Mouse (Mus musculus) macrophage (primary cell): Measurements from ENCODE around the gene Ccdc93. TPM values are rescaled to one million over a fixed set of nuclear protein-coding genes. Genes with fewer than 3 reads are reported as not detected.

Experiments used
- H3K27ac ChIP-seq: fragments of 350-480 bp; formaldehyde crosslinking; 2 replicates; pipeline ENCODE4 v1.9.0; 2021
- H3K36me3 ChIP-seq: fragments of 350-480 bp; formaldehyde crosslinking; 2 replicates; pipeline ENCODE4 v1.9.0; 2021; ENCODE audit errors: inconsistent target
- H3K4me3 ChIP-seq: fragments of 350-480 bp; formaldehyde crosslinking; 2 replicates; pipeline ENCODE4 v1.9.0; 2021; ENCODE audit errors: inconsistent target
- H3K79me2 ChIP-seq: fragments of 350-480 bp; formaldehyde crosslinking; 2 replicates; pipeline ENCODE4 v1.9.0; 2021; ENCODE audit errors: inconsistent target
- WGBS: methylation state at CpG from one replicate; pipeline ENCODE4 v1.1.7; 2026; ENCODE audit warnings: inconsistent platforms; ENCODE audit not compliant: missing documents; 5-methylcytosine and 5-hydroxymethylcytosine counted together
- polyA plus RNA-seq: library from polyadenylated mRNA; stranded (reverse); fragments of 250-400 nt; gene quantifications from 3 replicates; pipeline ENCODE4 v1.2.4, GENCODE M21; 2018; ENCODE audit warnings: inconsistent platforms
- total RNA-seq, 78 experiments: library from RNA; depleted of rRNA; stranded (reverse); fragments of 250-400 nt; gene quantifications; 1 replicate in 9 of 78; 2 replicates in 24 of 78; 3 replicates in 43 of 78; 4 replicates in 2 of 78; pipeline ENCODE4 v1.2.4; 2018; ENCODE audit warnings: inconsistent platforms in 56 of 78

Ccdc93 gene
- total RNA-seq (2018; cell fraction: chromatin; rRNA removed) = 100 to 1,000 TPM; 139 to 353 (median 185) TPM
- 10 to 100 TPM; 19.8 to 34.2 (median 26.0) TPM for total RNA-seq (2018; cell fraction: cytosol; rRNA removed)
- 100 to 1,000 TPM in 11 of 26 experiments, 10 to 100 TPM in 15; 58.5 to 173 (median 91.7) TPM for total RNA-seq (2018; cell fraction: nucleus; rRNA removed)
- 21.4 to 22.4 TPM (median 21.6 TPM) in 3 replicates for polyA plus RNA-seq

DNA sequence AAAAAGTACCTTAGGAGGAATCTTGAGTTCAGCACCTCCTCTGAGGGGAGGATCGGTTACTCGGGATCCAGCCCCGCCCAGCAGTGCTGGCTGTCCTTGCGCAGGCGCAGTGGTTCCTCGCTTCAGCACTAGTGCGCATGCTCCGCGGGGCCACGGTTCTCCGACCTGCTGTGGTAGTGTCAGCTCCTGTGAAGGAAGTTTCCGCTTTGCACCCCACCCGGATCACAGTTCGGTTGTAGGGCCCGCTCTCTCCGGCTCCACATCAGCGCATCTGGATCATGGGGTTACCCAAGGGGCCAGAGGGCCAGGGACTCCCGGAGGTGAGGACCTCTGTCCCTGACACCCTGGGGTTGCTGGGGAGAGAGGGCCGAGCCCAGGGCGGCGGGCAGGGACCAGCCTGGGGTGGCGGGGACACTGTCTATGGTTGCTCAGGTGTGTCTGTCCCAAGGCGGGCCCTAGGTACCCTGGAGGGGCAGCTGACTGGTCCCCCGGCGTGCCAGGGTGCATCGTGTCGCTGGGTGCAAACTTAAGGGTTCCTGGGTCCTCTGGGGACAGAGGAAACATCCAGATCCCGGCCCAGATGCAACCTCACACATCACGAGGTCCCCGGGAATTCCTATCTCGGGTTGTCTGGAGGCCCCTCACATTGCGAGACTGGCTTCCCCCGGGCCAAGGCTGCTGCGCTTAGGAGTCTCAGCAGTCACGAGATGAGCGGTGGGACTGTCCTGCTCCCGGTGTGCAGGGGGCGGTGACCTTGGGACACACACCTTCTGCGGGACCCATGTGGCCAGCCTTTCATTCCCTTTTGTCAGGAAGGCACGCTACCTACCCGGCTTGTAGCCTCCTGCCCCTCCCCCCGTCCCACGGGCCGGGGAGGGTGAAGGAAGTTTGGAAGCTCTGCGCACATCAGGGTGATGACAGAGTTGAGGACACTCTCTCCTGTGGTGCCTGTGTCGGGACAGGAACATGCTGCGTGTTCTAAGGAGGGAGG lies at the start of gene Ccdc93:
Gene Ccdc93, plus strand, starts transcription at position 112 of the 991 bp plus-strand sequence.
- Histone ChIP-seq H3K4me3 (peak within 1 kb of the TSS; percentile 93), H3K79me2 (peaks cover 44% of the 10 kb centered on the region), H3K27ac (peak within 1 kb of the TSS; percentile 78), H3K36me3 (peaks cover 8% of the 10 kb centered on the region)
- under 1% methylated on average over 47 of the region's 47 CpGs for WGBS

DNA sequence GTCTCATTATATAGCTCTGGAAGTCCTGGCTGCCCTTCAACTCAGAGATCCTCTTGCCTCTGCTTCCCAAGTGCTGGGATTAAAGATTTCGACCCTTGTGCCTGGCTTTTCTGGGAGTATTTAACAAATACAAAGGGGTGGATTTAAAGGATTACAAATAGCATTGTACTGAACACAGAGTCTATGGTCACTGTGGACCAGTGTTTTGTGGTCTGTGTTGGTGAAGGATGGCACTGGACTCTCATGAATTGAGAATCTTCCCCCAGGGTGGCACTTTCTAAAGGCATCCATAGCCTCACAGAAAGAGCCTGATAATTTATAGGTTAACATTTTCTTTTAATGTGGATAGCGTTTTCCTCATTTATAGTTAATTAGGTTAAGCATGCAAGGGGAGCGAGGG lies 49.3 kb upstream of the Ccdc93 start:
- 93% methylated on average over 3 of the region's 3 CpGs for WGBS
- no peak overlapping the region for H3K4me3 ChIP-seq
- no peaks in the 10 kb centered on the region for H3K36me3 ChIP-seq
- H3K27ac ChIP-seq = no peak overlapping the region
- no peaks in the 10 kb centered on the region for H3K79me2 ChIP-seq

DNA sequence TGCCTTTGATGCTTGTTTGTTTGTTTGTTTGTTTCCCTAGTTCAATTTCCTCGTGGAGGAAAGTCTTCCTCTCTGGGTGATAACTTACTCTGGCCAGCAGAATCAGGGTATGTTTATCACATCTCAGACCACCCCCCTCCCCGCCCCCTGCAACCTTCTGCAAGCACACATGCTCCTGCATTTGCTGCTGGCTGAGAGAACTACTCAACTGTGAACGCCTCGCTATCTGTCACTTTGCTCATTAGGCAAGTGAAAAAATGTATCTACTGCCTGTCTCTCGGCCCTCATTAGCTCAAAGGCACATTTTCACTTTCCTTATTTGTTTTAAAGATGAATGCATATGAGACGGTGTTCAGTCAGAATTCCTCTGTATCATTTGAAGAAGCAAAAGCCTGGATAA lies 42.5 kb upstream of the Ccdc93 start:
- WGBS = 75% methylated on average over 6 of the region's 6 CpGs
- Histone ChIP-seq H3K79me2 (no peaks in the 10 kb centered on the region), H3K36me3 (no peaks in the 10 kb centered on the region), H3K27ac (no peak overlapping the region), H3K4me3 (no peak overlapping the region)

DNA sequence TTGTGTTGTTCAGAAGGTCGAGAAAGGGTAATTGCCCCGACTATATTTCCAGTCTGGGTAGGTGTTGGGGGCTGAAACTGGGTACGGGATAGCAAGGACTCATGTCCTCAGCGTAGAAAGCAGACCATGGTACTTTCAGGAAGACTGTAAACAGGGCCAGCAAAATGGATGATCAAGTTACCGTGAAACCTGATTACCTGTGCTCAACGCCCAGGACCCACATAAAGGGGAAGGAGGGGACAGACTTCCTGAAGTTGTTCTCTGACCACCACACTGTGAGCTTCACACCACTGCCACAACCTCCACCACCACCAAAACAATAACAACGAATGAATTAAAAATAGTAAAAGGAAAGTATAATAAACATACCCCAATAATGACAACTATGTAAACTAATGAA lies 42.1 kb upstream of the Ccdc93 start:
- no peak overlapping the region for H3K27ac ChIP-seq
- WGBS = 92% methylated on average over 7 of the region's 7 CpGs
- no peak overlapping the region for H3K4me3 ChIP-seq
- H3K79me2 ChIP-seq = no peaks in the 10 kb centered on the region
- no peaks in the 10 kb centered on the region for H3K36me3 ChIP-seq

DNA sequence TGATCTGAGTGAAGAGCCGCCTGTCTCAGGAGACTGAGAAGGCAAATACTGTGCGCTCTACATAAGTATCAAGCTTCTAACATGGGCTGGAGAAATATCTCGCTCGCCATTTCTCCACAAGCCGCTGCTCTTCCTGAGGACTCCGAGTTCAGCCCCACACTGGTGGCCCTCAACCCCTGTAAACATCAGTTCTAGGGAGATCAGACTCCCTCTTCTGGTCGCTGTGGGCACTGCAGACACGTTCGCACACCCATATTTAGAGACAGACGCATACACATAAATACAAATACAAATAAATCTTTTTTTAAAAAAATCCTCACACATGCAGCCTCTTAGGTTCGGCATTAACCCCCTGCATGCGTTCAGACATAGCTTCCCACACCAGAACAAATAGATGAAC lies 41.3 kb upstream of the Ccdc93 start:
- Histone ChIP-seq H3K4me3 (no peak overlapping the region), H3K79me2 (no peaks in the 10 kb centered on the region), H3K27ac (no peak overlapping the region), H3K36me3 (no peaks in the 10 kb centered on the region)
- 84% methylated on average over 12 of the region's 12 CpGs for WGBS

DNA sequence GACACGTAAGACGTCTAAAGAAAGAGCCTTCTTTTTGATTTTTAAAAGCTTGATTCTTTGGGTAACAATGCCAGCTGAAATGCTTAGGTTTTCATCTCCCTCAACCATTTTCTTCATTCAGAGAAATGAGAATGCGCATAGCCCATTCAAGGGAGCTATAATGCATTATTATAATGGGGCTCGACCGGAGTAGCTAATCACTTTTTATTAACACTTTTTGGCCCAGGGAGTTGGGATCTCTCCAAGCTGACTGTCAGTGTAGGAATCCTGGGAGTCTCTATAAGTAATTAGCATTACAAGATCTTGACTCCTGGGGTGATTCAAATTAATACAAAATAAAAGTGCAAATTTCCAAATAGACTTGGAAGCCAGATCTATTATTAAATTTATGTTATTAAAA lies 40.8 kb upstream of the Ccdc93 start:
- 100% methylated on average over 5 of the region's 5 CpGs for WGBS

DNA sequence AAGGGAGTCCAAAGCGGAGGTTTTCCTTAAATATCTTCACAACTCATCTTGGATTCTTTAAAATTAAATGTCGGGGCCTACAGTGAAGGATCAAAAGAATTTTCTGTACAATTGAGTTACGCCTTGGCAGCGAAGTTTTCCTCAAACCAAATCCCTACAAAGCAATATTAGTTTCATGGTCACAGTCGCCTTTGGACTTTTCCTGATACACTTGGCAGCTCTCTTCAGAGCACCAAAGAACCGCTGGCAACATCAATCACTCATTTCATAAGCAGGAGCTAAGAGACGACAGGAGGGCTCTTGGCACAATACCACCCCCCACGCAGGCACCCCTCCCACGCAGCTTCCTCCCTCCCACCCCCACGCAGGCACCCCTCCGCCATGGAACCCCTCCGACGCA lies 40.4 kb upstream of the Ccdc93 start:
- no peak overlapping the region for H3K4me3 ChIP-seq
- 88% methylated on average over 8 of the region's 13 CpGs for WGBS
- no peaks in the 10 kb centered on the region for H3K36me3 ChIP-seq
- H3K27ac ChIP-seq = no peak overlapping the region
- H3K79me2 ChIP-seq = no peaks in the 10 kb centered on the region

More for the DNA sequence above, 40.8 kb upstream of the Ccdc93 start:
- H3K79me2 ChIP-seq = no peaks in the 10 kb centered on the region
- no peak overlapping the region for H3K4me3 ChIP-seq
- no peaks in the 10 kb centered on the region for H3K36me3 ChIP-seq
- no peak overlapping the region for H3K27ac ChIP-seq

DNA sequence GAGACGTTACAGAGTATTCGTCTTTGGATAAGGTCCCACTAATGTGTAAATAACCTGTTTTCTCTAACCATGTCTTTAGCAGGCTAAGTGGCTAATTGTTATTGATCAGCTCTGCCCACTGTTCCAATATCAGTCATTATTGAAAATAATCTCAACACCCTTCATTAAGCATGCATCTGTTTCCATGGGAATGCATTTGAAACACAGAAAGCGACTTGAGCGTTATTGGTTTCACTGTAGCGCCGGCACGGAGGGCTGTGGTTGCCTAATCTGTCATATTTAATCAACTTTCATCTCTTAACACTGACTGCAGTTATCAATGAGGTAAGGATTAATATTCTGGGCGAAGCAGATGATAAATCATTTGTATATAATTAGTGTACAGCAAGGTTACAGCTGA lies 40.0 kb upstream of the Ccdc93 start:
- no peak overlapping the region for H3K4me3 ChIP-seq
- no peaks in the 10 kb centered on the region for H3K79me2 ChIP-seq
- H3K27ac ChIP-seq = no peak overlapping the region
- H3K36me3 ChIP-seq = no peaks in the 10 kb centered on the region
- 95% methylated on average over 8 of the region's 8 CpGs for WGBS

DNA sequence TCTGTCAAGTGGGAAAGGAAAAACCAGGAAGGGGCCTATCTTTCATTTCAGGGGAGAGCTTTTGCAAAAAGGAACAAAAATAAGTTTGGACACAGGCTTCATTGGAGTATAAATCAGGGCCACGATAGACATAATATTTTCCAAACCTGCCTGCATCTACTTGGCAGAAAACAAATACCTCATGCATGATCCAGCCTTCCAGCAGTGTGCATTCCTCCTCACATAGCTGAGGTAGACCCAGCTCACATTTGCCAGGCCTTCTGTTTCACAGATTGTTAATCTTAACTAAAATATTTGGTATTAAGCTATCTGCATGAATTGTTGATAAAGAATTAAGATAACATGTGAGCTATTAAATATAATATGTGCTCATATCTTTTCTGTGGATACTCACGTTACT lies 37.7 kb upstream of the Ccdc93 start:
- H3K79me2 ChIP-seq = no peaks in the 10 kb centered on the region
- H3K36me3 ChIP-seq = no peaks in the 10 kb centered on the region
- WGBS = 85% methylated on average over 2 of the region's 2 CpGs
- no peak overlapping the region for H3K4me3 ChIP-seq
- H3K27ac ChIP-seq = no peak overlapping the region

DNA sequence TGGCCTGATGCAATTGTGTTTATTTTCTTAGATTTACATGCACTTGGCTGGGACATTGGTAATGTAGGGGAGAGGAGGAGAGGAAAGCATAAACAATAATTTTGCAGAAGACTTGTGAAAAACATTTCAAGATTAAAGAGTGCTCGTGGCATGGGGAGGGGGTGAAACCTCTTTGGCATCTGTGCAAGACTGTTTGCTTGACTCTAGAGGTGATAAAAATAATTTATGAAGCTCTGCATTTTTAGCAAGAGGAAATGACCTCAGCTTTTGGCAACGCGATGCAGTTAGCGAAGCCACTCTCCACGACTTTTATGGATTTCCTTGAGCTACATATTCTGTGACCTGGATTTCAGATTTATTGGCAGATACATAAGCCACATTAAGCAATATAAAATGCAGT lies 36.1 kb upstream of the Ccdc93 start:
- H3K36me3 ChIP-seq = no peaks in the 10 kb centered on the region
- no peaks in the 10 kb centered on the region for H3K79me2 ChIP-seq
- H3K27ac ChIP-seq = peak overlapping the region; percentile 1; the same call in 1 of the 2 replicates
- WGBS = 8% methylated on average over 5 of the region's 5 CpGs
- no peak overlapping the region for H3K4me3 ChIP-seq

DNA sequence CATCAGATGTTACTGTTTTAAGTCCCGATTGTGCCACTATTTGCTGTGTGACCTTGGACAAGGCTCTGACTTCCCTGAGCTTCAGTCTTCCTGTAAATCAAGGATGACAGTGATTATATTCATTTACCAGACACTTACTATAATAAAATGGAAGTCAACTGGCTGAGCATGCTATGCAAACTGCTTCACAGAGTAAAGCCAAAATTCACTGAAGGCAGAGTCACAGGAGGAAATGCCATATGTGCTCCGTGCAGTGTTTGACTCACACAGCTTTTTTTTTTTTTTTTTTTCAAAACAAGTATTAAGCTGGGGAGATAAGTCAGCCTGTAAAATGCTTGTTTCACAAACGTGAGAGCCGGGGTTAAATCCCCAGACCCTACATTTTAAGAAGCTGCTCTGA lies 34.3 kb upstream of the Ccdc93 start:
- WGBS = 77% methylated on average over 4 of the region's 4 CpGs
- H3K27ac ChIP-seq = no peak overlapping the region
- H3K4me3 ChIP-seq = no peak overlapping the region
- no peaks in the 10 kb centered on the region for H3K36me3 ChIP-seq
- no peaks in the 10 kb centered on the region for H3K79me2 ChIP-seq

DNA sequence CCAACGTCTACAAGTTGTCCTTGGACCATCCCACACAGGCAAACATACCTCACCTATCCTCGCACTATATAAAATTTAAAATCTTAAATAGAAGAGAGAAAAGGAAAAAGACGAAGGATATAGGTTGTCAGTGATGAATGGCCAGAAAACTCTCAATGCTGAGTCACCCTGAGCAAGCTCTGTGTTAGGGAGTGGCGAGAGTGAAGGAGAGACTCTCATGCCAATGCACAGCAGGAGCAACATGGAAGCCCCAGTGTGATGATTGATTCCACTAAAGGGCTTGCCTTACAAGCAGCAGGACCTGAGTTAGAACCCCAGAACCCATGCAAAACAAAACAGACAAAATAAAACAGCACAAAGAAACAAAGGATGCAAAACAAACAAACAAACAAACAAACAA lies 32.6 kb upstream of the Ccdc93 start:
- 44% methylated on average over 3 of the region's 4 CpGs for WGBS
- Histone ChIP-seq H3K27ac (no peak overlapping the region), H3K4me3 (no peak overlapping the region), H3K36me3 (no peaks in the 10 kb centered on the region), H3K79me2 (no peaks in the 10 kb centered on the region)

DNA sequence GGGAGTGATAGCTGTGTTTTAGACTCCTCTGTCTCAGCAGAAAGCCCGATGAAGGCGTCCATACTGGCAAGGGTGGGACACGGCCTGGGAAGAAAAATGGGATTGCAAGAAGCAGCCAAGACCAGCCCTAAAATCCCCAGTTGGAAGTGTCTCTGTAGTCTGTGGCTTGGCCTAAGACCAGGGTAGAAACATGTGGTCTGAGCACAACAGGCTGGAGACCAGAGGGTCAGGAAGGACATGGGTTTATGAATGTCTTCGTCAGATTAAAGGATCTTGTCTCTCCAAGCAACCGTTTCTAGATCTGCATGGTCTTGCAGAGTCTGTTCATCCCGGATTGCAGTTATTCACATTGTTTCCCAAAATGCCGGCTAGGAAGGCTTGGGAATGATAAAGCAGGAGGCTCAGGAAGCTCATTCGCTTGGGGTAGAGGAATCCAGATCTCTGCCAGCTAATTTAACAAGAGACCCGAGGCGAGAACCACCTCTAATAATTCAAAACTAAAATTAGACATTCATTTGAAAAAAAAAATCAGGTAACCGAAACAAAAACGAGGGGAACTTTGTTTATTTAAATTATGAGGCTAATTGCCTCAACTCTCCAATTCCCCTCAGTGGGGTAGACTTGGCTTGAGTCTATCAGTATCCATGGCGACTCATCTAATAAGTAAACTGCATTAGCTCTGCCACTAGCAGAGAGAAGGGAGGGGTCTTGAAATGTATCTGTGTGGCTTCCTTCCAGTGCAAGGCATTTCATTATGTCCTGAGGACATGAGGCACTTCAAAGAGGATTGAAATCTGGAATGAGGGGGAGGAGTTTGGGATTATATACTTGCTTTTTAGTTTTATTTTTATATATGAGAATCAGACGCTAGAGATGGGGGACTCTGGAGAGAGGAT lies 31.6 kb upstream of the Ccdc93 start:
- Histone ChIP-seq H3K79me2 (no peaks in the 10 kb centered on the region), H3K4me3 (no peak overlapping the region), H3K36me3 (no peaks in the 10 kb centered on the region), H3K27ac (no peak overlapping the region)
- WGBS = 73% methylated on average over 14 of the region's 14 CpGs

DNA sequence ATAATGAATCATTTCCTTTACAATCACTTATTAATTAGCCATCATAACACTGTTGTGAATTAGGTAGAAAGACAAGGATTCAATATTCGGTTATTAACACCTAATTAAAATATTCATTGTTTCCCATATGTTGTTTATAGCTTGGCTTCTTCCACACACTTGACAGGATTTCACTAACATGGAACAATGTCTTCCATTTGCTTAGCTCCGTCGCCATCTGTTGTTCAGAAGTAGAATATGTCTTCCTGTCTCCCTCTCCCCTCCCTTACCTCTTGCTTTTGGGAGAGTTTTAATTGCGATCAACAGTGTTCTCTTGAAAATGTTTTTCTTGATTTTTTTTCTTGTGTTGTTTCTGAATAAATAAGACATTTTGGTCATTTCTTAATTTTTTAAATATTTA lies 30.6 kb upstream of the Ccdc93 start:
- 16% methylated on average over 4 of the region's 4 CpGs for WGBS
- H3K36me3 ChIP-seq = no peaks in the 10 kb centered on the region
- H3K4me3 ChIP-seq = no peak overlapping the region
- H3K79me2 ChIP-seq = no peaks in the 10 kb centered on the region
- H3K27ac ChIP-seq = no peak overlapping the region
